Mouse (Mus musculus) ovary, adult 18-20 months (tissue): ENCODE results near the gene Fbxl8.

Experiments used
- DNase-seq: peaks from one replicate; pipeline ENCODE4 v3.0.0; 2022; ENCODE audit warnings: low spot score, mixed read lengths

The Fbxl8 gene

GRCm38 (mm10) chr8:105303874-105304273, 39.4 kb downstream of the Fbxl8 start:
- DNase-seq, result no peak

- DNase-seq, result no peak
These were observed 40.1 kb downstream of the Fbxl8 start for GRCm38 (mm10) chr8:105304325-105305210.

- no peak for DNase-seq
These were observed 41.0 kb downstream of the Fbxl8 start, which contains the start of gene Elmo3 for GRCm38 (mm10) chr8:105305211-105306145. Gene Elmo3, plus strand, starts transcription at chr8:105305601.

- DNase-seq, result peak; percentile 1
These were observed 41.8 kb downstream of the Fbxl8 start for GRCm38 (mm10) chr8:105306146-105306691.

- DNase-seq, result no peak
These were observed 43.2 kb downstream of the Fbxl8 start for GRCm38 (mm10) chr8:105307670-105308069.

GRCm38 (mm10) chr8:105308428-105308827, 44.0 kb downstream of the Fbxl8 start:
- no peak for DNase-seq

GRCm38 (mm10) chr8:105309142-105309847, 44.8 kb downstream of the Fbxl8 start:
- DNase-seq, result no peak

- DNase-seq, result no peak
These were observed 45.7 kb downstream of the Fbxl8 start for GRCm38 (mm10) chr8:105310118-105310517.

GRCm38 (mm10) chr8:105311718-105312117, 47.3 kb downstream of the Fbxl8 start:
- DNase-seq, result no peak

GRCm38 (mm10) chr8:105312891-105313481, 48.5 kb downstream of the Fbxl8 start:
- no peak for DNase-seq

GRCm38 (mm10) chr8:105313622-105314402, 49.4 kb downstream of the Fbxl8 start:
- no peak for DNase-seq

GRCm38 (mm10) chr8:105315073-105315769, 50.8 kb downstream of the Fbxl8 start:
- DNase-seq, result no peak

GRCm38 (mm10) chr8:105317941-105318340, 53.5 kb downstream of the Fbxl8 start:
- no peak for DNase-seq

GRCm38 (mm10) chr8:105318662-105319190, 54.3 kb downstream of the Fbxl8 start:
- no peak for DNase-seq
